Mouse (Mus musculus) brain, embryonic 14.5 days (tissue): Measurements from ENCODE around the gene Ets1. TPM values are rescaled to one million over a fixed set of nuclear protein-coding genes. Genes with fewer than 3 reads are reported as not detected.
A peak's percentile ranks its signal among the peaks of the same experiment; 100 is the strongest.

Experiments
- DNase-seq: peaks from one replicate; pipeline ENCODE4 v3.0.0-alpha.2; 2011; ENCODE audit warnings: low read depth
- CTCF ChIP-seq: fragments of 200-500 bp; IDR thresholded peaks from 2 replicates; pipeline ENCODE4 v1.5.1; 2012; ENCODE audit warnings: inconsistent platforms, mild to moderate bottlenecking, moderate library complexity, borderline replicate concordance; ENCODE audit not compliant: insufficient read depth, insufficient read length; ENCODE audit errors: extremely low read depth
- POLR2A ChIP-seq: fragments of 200-500 bp; IDR thresholded peaks from 2 replicates; pipeline ENCODE4 v1.6.1; 2012; ENCODE audit warnings: mild to moderate bottlenecking, inconsistent platforms, borderline replicate concordance; ENCODE audit not compliant: poor library complexity, insufficient read depth, insufficient read length, severe bottlenecking; ENCODE audit errors: extremely low read depth
- polyA plus RNA-seq: library from polyadenylated mRNA; depleted of rRNA; stranded (reverse); fragments of >200 nt; gene quantifications from 2 replicates; pipeline ENCODE4 v1.2.3, GENCODE M21; 2012

Ets1 gene
- polyA plus RNA-seq, 1 experiment: 15.8 TPM

DNA sequence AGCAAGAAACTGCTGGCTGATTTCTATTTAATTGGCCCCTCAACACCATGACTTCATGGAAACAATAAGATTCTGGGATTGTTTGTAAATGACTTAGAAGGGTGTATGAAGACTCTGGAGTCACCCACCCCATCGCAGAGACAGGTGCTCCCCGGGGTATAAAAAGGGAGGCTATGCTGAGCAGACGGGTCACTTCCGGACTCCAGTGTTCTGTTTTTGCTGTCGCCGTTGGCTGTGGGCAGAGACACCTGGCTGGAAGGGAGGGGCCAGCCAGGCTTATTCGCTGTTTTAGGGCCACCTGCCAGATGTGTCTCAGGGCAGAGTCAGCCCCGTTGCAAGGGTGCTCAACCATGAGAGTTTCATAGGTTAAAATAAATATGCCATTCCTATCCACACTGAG lies 111.6 kb downstream of the Ets1 start:
- TF ChIP-seq POLR2A (no peak), CTCF (no peak)
- DNase-seq: no peak

DNA sequence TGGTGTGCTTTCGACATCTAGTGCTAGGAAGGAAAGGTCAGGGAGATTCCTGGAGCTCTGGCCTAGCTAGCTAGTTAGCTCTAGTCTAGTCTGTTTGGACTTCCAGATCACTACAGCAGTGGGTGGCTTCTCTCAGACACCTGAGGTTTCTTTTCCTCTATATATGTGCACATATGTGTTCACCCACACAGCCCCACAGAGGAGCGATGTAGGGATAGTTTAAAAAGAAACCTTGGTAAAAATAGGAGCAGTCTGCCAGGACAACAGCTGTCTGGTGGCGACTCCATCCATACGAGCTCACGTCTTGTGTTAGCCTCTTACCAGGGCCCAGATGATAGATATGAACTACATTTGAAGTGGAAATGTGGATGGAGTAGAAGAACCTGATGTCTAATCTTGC lies 112.5 kb downstream of the Ets1 start:
- TF ChIP-seq POLR2A (no peak), CTCF (no peak)
- no peak for DNase-seq

DNA sequence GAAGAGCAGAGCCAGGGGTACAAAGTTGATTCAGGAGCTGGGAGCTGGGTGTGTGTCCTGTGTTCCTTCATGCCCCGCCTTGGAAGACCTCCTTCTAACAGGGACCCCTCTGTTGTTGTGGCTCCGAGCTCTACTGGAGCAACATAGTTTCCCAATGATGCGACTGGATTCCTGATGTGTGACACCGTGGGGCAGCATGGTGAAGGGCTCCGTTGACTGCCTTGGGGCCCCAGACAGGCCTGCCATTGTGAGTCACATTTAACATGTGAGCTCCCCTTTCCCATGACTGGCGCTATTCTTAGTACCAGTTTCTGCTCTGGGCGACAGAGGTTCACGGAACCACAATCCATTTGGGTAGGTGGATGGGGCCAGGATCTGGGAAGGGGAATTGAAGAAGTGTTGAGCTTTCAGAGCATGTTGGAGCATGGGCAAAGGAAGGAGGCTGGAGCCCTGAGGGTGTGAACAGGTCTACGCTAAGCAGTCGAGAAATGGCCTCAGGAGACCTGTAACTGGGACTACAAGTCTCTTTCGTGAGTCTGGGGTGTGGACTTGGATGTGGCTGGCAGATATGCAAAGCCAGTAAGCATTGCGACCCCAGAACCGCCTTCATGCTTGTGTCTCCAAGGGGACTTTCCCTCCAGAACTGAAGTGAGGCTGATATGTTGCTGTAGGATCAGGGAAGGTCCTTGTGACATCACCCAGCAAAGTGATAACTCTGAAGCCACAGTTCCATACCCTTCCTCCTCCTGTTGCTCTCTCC lies 113.9 kb downstream of the Ets1 start:
- no peak for TF ChIP-seq POLR2A
- no peak for DNase-seq

DNA sequence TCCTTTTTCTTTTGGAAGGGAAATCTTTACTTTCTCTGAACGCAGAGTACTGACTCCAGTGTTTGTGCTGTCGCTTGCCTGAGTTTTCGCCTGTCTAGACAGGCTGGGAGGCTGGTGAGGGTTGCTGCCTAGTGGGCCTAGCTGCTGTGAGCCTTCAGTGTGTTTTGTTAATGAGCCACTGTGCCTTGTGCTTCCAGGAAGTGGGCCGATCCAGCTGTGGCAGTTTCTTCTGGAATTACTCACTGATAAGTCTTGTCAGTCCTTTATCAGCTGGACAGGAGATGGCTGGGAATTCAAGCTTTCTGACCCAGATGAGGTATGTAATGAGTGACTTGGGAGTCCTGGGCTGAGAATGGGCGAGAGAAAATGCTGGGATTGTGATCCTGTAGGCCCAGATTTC lies 116.6 kb downstream of the Ets1 start:
- no peak for DNase-seq
- TF ChIP-seq CTCF (no peak), POLR2A (no peak)

DNA sequence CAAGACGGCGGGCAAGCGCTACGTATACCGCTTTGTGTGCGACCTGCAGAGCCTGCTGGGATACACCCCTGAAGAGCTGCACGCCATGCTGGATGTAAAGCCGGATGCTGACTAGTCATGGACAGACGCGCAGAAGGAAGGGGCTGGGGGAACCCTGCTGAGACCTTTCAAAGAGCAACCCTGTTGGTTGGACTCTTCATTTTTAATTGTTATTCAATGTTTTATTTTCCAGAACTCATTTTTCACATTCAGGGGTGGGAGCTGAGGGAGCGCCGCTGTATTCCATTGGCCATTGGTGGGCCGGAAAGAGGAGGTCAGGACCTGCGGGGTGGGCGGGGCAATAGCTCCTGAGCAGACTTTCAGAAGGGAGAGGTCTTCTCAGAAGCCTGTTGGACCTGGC lies 118.3 kb downstream of the Ets1 start:
- no peak for DNase-seq
- TF ChIP-seq CTCF: no peak
- TF ChIP-seq POLR2A: no peak

DNA sequence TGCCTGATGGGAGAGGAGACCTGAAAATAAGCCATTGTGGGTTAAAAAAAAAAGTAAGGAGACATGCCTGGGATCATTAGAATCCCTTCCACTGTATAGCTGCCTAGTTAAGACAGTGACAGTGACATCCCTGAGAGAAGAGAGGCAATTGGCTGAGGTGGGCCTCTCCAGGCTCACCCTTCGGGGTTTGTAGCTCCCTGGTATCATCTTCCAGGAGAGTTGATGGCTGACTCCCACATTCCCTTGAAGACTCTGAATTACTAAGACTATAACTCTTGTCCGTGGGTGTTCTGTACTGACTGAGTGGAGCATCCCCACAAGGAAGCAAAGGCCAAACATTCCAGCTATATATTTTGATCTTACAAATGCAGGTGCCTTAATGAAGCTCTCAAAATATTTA lies 120.0 kb downstream of the Ets1 start:
- TF ChIP-seq CTCF (no peak), POLR2A (no peak)
- no peak for DNase-seq

DNA sequence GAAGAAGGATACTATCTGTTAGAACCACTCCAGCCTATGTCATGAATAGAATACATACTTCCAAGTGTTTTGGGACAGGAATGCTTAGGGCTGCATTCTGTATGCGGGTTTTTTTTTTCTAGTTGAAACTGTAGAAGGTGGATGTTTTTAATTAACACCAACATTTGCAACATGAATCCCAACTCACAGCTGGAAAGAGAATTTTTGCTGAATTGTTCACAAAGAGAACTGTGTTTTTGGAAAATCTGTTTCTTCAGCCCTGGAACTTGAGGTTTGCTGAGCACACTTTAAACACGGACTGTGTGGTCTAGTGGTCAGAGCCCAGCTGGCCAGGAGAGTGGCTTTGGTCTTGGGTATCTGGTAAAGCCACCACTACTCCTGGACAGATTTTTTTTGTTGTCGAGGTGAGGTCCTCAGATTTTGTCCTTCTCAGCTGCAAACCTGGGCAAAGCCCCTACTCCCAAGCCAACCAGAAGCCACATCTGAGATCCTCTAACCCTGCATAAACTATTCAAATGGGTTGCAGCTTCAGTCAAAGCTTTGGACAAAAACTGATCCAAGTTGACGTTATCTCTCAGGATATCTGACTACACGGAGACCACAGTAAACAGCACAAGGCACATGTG lies 122.4 kb downstream of the Ets1 start:
- TF ChIP-seq POLR2A: no peak
- no peak for TF ChIP-seq CTCF
- no peak for DNase-seq

DNA sequence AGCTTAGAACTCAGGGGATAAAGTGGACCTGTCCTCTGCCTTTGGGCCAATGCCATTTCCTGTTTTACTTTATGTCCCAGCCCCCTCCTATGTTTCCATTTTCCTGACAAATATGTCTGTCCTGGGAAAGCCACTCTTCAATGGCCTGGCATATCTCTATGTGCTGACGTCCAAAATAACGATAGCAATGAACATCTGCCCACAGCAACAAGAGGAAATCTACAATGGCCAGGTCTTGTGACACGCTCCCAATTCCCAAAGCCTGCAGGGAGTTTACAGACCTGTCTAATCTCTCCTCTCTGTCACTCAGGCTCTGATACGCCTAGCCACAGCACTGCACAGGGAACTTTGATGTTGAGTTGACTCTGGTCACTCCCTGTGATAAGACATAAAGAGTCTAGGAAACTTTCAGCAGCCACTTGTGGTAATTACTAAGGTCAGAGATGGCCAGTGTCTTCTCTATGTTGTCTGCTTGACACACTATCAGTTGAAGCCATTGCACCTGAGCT lies 124.7 kb downstream of the Ets1 start:
- no peak for DNase-seq
- TF ChIP-seq CTCF (no peak), POLR2A (no peak)

DNA sequence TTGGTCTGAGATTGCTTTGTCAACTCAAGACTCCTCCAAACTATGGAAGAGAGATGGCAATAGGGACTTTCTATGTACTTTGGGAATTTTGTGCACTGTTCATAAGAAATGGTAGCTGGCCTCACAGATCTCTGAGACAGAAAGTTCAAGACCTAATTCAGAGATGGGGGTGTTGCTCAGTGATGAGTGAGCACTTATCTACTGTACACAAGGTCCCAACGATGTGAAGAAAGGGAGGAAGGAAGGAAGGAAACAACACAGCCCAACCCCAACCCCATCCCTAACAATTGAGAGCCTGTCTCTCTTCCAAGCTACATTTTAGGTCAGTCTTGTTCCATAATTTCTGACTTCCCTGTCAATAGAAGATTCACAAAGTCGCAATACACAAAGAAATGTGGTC lies 125.3 kb downstream of the Ets1 start:
- no peak for DNase-seq
- TF ChIP-seq CTCF: no peak
- TF ChIP-seq POLR2A: no peak

DNA sequence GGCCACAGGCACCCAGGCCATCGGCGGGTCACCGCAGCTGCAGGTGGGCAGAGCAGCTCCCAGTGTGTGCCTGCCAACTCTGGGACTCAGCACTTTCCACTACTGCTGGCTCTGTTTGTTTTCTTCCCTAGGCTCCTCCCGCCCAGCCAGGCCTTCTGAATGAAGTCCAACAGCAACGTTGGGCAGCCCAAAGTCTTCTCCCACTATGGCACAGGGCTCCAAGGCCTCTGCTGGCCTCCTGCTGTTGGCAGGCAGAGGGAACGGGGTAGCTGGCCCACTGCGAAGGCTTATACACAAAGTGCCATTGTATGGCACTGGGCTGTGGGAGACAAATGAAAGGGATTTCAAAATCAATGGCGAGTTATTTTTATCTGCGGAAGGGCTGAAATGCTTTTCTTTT lies 128.4 kb downstream of the Ets1 start:
- no peak for TF ChIP-seq CTCF
- TF ChIP-seq POLR2A: no peak

DNA sequence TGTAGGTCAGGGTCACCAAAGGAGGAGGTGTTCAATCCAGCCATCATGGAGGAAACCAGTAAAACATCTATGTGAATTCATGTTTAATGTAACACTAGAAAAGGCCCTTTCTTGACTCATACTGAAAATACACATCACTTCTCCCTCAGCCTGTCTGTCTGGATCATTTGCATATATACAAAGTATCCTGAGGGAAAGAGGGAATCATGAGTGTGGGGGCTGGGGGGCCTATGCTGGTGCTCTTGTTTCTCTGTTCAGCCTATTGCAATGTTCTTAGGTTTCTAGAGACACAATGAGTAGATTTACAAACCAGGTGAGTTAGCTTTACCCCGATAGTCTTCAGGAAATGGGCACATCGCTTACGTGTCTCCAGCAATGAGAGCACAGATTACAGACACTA lies 129.1 kb downstream of the Ets1 start:
- no peak for DNase-seq
- TF ChIP-seq CTCF (no peak), POLR2A (no peak)

More for the DNA sequence above, 128.4 kb downstream of the Ets1 start:
- DNase-seq: peak; percentile 44

DNA sequence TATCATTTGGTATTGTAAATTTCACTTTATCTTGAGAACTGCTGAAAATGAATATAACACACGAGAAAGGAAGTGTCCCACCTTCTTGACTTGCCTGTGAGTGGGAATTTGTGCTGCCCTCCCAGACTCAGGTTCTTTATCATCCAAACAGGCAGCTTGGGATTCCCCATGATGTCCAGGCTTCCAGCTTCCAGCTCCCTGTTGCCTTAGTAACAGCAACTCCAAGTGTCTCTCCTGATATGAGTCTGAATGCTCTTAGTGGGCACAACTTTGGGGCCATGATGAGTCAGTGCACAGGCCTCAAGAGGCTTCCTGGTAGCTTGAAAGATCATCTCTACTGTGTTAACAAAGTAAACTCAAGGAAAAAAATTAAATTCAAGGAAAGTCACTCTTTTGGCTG lies 142.8 kb downstream of the Ets1 start:
- no peak for DNase-seq
- TF ChIP-seq CTCF: no peak
- TF ChIP-seq POLR2A: no peak
